Mouse (Mus musculus) liver, postnatal 0 days (tissue): ENCODE measurements around the gene Hsp90ab1. TPM values are rescaled to one million over a fixed set of nuclear protein-coding genes. Genes with fewer than 3 reads are reported as not detected.

Experiments used
- ATAC-seq: fragments of 200-750 bp; cut with Nextera tagmentation; 2 replicates; pipeline ENCODE4 v1.8.0; 2017; ENCODE audit warnings: mild to moderate bottlenecking, moderate library complexity
- DNase-seq: peaks from one replicate; pipeline ENCODE4 v3.0.0-alpha.2; 2016
- H3K27ac ChIP-seq: fragments of 300-500 bp; sonication (generic); 2 replicates; pipeline ENCODE4 v1.5.1; 2014; ENCODE audit warnings: antibody characterized with exemption, moderate library complexity, mild to moderate bottlenecking, low read depth
- H3K27me3 ChIP-seq: fragments of 300-500 bp; sonication (generic); 2 replicates; pipeline ENCODE4 v1.6.1; 2014; ENCODE audit warnings: low read length, control low read depth, mixed read lengths; ENCODE audit not compliant: insufficient read depth
- H3K36me3 ChIP-seq: fragments of 300-500 bp; sonication (generic); replicated peaks from 2 replicates; pipeline ENCODE4 v1.6.1; 2014; ENCODE audit warnings: mild to moderate bottlenecking, control low read depth, low read length, moderate library complexity, mixed read lengths; ENCODE audit not compliant: insufficient read depth
- H3K4me1 ChIP-seq: fragments of 300-500 bp; sonication (generic); 2 replicates; pipeline ENCODE4 v1.6.1; 2014; ENCODE audit warnings: antibody characterized with exemption, mild to moderate bottlenecking, control low read depth; ENCODE audit not compliant: insufficient read depth
- H3K4me2 ChIP-seq: fragments of 300-500 bp; sonication (generic); 2 replicates; pipeline ENCODE4 v1.6.1; 2014; ENCODE audit warnings: low read depth, mild to moderate bottlenecking, low read length, moderate library complexity, mixed read lengths
- H3K4me3 ChIP-seq: fragments of 300-500 bp; sonication (generic); 2 replicates; pipeline ENCODE4 v1.5.1; 2014; ENCODE audit warnings: low read depth, low read length
- H3K9ac ChIP-seq: fragments of 300-500 bp; sonication (generic); replicated peaks from 2 replicates; pipeline ENCODE4 v1.6.1; 2014; ENCODE audit warnings: mild to moderate bottlenecking, moderate library complexity
- H3K9me3 ChIP-seq: fragments of 300-500 bp; sonication (generic); 2 replicates; pipeline ENCODE4 v1.6.1; 2016; ENCODE audit warnings: mild to moderate bottlenecking, control low read depth, low read length, mixed read lengths
- CTCF ChIP-seq: sonication (generic); IDR thresholded peaks from 2 replicates; pipeline ENCODE4 v1.5.1; 2016; ENCODE audit warnings: antibody characterized with exemption, low read depth
- EP300 ChIP-seq: IDR thresholded peaks from 2 replicates; pipeline ENCODE4 v1.6.1; 2016; ENCODE audit warnings: antibody characterized with exemption, low read depth, mild to moderate bottlenecking
- WGBS: fragments of 180-500 bp; shearing (Covaris S2); extraction: QIAGEN DNeasy Blood & Tissue Kit; methylation state at CpG from one replicate; pipeline ENCODE4 v1.1.7; 2014; ENCODE audit not compliant: insufficient replicate concordance; 5-methylcytosine and 5-hydroxymethylcytosine counted together
- polyA plus RNA-seq: library from polyadenylated mRNA; unstranded; fragments of >200 nt; fragmentation: Nextera tagmentation; extraction: Ambion mirVana; gene quantifications from 2 replicates; pipeline ENCODE4 v1.2.1, GENCODE M21; 2015

The Hsp90ab1 gene
- polyA plus RNA-seq, 1 experiment from 2014 or later, result 445 TPM

DNA sequence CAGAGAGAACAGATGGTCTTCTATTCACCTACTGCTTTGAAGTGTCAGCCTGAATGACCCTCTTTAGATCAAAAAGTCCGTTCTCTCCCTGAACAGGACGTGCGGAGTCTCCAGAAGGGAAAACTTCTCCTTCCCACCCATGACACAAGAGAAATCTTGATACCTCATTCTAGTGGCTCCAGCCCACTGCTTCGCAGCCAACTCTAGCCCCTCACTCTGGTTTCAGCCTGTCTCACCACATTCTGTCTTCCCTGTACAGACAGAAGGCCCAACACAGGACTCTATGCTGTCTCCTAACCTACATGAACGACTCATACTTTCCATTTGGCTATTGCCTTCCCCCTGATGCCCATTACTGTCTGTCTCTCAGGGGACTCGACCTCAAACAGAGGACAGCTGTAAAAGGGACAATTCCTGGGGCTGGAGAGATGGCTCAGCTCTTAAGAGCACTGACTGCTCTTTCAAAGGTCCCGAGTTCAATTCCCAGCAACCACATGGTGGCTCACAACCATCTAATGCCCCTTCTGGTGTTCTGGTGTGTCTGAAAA is 21.7 kb downstream of the Hsp90ab1 start:
- no peaks in the 10 kb centered on the region for H3K36me3 ChIP-seq
- TF ChIP-seq CTCF (no peak), EP300 (no peak)
- 63% methylated on average over 7 of the region's 7 CpGs for WGBS
- H3K27me3 ChIP-seq, result peaks cover 56% of the 10 kb centered on the region
- H3K4me1 ChIP-seq, result peaks cover 10% of the 10 kb centered on the region
- H3K9ac ChIP-seq, result no peak overlapping the region
- no peak overlapping the region for H3K4me2 ChIP-seq
- no peak overlapping the region for H3K4me3 ChIP-seq
- ATAC-seq (no peak), DNase-seq (no peak)
- H3K27ac ChIP-seq, result no peak overlapping the region
- H3K9me3 ChIP-seq, result no peaks in the 10 kb centered on the region

DNA sequence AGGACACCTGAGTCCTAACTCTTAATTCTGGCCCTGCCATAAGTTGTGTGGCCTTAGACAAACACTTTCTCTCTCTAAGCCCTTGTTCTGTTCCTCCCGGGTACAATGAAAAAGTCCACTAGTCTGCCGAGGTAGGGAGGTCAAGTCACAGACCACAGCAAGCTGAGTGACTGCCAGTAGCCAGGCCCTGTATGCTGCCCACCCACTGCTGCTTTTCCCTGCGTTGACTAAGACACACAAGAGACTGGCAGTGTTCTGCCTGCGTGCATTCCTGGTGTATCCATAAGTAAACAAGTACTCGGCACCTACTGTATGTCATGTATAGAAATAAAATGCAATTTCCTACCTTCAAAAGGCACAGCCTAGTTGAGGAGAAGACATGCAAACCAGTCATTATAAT is 22.8 kb downstream of the Hsp90ab1 start:
- no peak overlapping the region for H3K27ac ChIP-seq
- 34% methylated on average over 5 of the region's 5 CpGs for WGBS
- DNase-seq (no peak), ATAC-seq (no peak)
- H3K27me3 ChIP-seq, result peaks cover 64% of the 10 kb centered on the region
- H3K36me3 ChIP-seq, result no peaks in the 10 kb centered on the region
- no peaks in the 10 kb centered on the region for H3K9me3 ChIP-seq
- TF ChIP-seq EP300, result no peak
- TF ChIP-seq CTCF, result no peak
- no peak overlapping the region for H3K9ac ChIP-seq
- no peak overlapping the region for H3K4me2 ChIP-seq
- peaks cover 10% of the 10 kb centered on the region for H3K4me1 ChIP-seq
- no peak overlapping the region for H3K4me3 ChIP-seq

GRCm38 (mm10) chr17:45549617-45550181 is 23.4 kb downstream of the Hsp90ab1 start, which contains the start of gene Tmem151b:
TSS of gene Tmem151b (minus strand) at chr17:45549677.
- no peaks in the 10 kb centered on the region for H3K9me3 ChIP-seq
- no peak for DNase-seq
- peak within 1 kb of the TSS; percentile 76 for H3K4me2 ChIP-seq
- peaks cover 10% of the 10 kb centered on the region for H3K4me1 ChIP-seq
- H3K4me3 ChIP-seq, result peak within 1 kb of the TSS; percentile 50
- no peak for ATAC-seq
- peaks cover 69% of the 10 kb centered on the region for H3K27me3 ChIP-seq
- no peak for TF ChIP-seq EP300
- no peak for TF ChIP-seq CTCF
- 0 out of 2 replicates have a peak within 1 kb of the TSS, but pooled peaks have one; percentile 26 for H3K9ac ChIP-seq
- no peak within 1 kb of the TSS for H3K27ac ChIP-seq
- H3K36me3 ChIP-seq, result no peaks in the 10 kb centered on the region
- 6% methylated on average over 12 of the region's 29 CpGs for WGBS

DNA sequence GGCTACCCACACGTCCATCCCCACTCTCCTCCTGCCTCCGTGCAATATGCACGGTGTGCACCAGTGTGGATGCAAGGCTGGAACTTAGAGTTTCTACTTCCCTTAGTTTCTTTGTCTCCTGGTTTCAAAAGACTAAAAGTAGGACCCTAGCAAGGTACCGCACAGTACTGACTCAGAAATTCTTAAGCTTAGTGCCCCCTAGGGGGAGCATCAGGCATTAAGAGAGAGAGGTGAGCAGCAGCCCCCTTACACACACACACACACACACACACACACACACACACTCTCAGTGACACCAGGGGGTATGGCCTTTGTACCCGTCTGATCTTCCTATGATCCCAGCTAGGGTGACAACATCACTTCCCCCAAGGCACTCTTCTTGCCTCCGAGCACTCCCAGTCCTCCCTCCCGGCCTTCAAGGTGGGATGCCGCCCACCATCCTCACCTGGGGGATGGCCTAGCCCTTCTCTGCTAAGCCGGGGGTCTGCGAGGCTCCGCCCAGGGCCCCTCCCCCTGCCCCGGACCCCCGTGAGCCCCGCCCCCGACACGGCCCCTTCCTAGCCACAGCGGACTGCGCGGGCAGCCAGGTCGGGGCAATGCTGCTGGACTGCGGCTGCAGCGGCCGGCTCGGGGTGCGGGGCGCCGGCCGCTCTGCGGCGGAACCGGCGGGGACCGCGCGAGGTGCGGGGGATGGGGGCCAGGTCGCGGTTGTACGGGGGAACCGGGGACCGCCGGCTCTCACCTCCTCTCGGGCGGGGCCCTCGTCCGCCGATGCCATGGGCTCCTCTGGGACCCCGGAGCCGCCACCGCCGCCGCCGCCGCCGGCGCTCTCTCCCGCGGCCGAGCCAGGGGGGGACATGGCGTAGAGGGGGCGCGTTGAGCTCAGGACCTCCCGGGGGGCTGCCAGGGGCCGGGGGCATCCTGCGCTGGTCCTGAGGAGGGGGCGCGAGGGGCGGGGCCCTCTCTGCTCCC is 24.2 kb downstream of the Hsp90ab1 start:
- Histone ChIP-seq H3K4me1 (peaks cover 10% of the 10 kb centered on the region), H3K9me3 (no peaks in the 10 kb centered on the region), H3K9ac (0 out of 2 replicates have a peak overlapping the region, but pooled peaks have one; percentile 26), H3K27ac (no peak overlapping the region), H3K4me3 (peak overlapping the region; percentile 50), H3K4me2 (peak overlapping the region; percentile 76), H3K27me3 (peaks cover 78% of the 10 kb centered on the region), H3K36me3 (no peaks in the 10 kb centered on the region)
- TF ChIP-seq EP300, result no peak
- peak; percentile 29; the same call in 1 of the 2 replicates for TF ChIP-seq CTCF
- ATAC-seq (no peak), DNase-seq (no peak)
- WGBS, result 8% methylated on average over 35 of the region's 68 CpGs

- Histone ChIP-seq H3K9me3 (no peaks in the 10 kb centered on the region), H3K27ac (no peak overlapping the region), H3K36me3 (no peaks in the 10 kb centered on the region), H3K27me3 (peaks cover 83% of the 10 kb centered on the region), H3K4me2 (no peak overlapping the region), H3K9ac (no peak overlapping the region), H3K4me1 (peaks cover 10% of the 10 kb centered on the region), H3K4me3 (no peak overlapping the region)
- DNase-seq (no peak), ATAC-seq (no peak)
- no peak for TF ChIP-seq CTCF
- no peak for TF ChIP-seq EP300
- 60% methylated on average over 5 of the region's 5 CpGs for WGBS
These were observed 25.4 kb downstream of the Hsp90ab1 start for GRCm38 (mm10) chr17:45547461-45548190.
